Mouse (Mus musculus): Measurements from ENCODE around the gene Ebf1. TPM values are rescaled to one million over a fixed set of nuclear protein-coding genes. Genes with fewer than 3 reads are reported as not detected.
A peak's percentile ranks its signal among the peaks of the same experiment; 100 is the strongest.

The Ebf1 gene
- polyA plus RNA-seq, 1 experiment from 2014 or later, result 8.8 TPM

DNA sequence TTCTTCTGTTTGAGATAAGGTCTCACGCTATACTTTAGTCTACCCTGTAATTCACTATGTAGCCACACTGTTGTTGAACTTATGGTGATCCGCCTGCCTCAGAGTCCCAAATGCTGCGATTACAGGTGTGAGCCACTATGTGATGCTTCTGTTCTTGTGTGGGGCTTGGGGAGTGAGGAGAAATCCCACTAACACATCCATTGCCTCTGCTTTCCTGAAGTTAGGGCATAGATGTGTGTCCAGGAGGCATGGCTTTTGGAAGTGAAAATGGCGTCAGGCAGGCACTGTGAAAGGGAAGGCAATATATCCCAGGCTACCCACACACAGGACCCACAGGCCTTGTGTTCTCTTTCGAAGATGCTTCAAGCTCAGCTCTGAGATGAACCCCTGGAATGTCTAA lies 86.8 kb downstream of the Ebf1 start:
- H3K4me2 ChIP-seq (replicated peaks; ENCODE audit: low read depth, low read length), result no peak overlapping the region
- no peak overlapping the region for H3K4me3 ChIP-seq (ENCODE audit: low read depth, low read length)
- H3K36me3 ChIP-seq (ENCODE audit: insufficient read depth, low read length), result no peaks in the 10 kb centered on the region
- H3K4me1 ChIP-seq (ENCODE audit: insufficient read depth, low read depth, low read length), result no peaks in the 10 kb centered on the region
- no peak for DNase-seq (ENCODE audit: low spot score)
- no peaks in the 10 kb centered on the region for H3K27me3 ChIP-seq (replicated peaks; ENCODE audit: insufficient read depth, low read length)
- no peak for TF ChIP-seq CTCF (IDR thresholded peaks at IDR 0.05)
- no peak for TF ChIP-seq EP300 (IDR thresholded peaks at IDR 0.05)
- no peak for ATAC-seq
- no peak overlapping the region for H3K27ac ChIP-seq (ENCODE audit: low read length)
- no peaks in the 10 kb centered on the region for H3K9me3 ChIP-seq (ENCODE audit: low read length)
- 90% methylated on average over 5 of the region's 5 CpGs for WGBS
- H3K9ac ChIP-seq (replicated peaks; ENCODE audit: low read depth), result no peak overlapping the region

GRCm38 (mm10) chr11:44705811-44706210 lies 88.7 kb downstream of the Ebf1 start:
- ATAC-seq (no peak), DNase-seq (ENCODE audit: low spot score) (no peak)
- H3K27me3 ChIP-seq (replicated peaks; ENCODE audit: insufficient read depth, low read length), result no peaks in the 10 kb centered on the region
- no peaks in the 10 kb centered on the region for H3K36me3 ChIP-seq (ENCODE audit: insufficient read depth, low read length)
- no peak overlapping the region for H3K4me2 ChIP-seq (replicated peaks; ENCODE audit: low read depth, low read length)
- no peaks in the 10 kb centered on the region for H3K9me3 ChIP-seq (ENCODE audit: low read length)
- no peaks in the 10 kb centered on the region for H3K4me1 ChIP-seq (ENCODE audit: insufficient read depth, low read depth, low read length)
- TF ChIP-seq CTCF (IDR thresholded peaks at IDR 0.05) (no peak), EP300 (IDR thresholded peaks at IDR 0.05) (no peak)
- no peak overlapping the region for H3K4me3 ChIP-seq (ENCODE audit: low read depth, low read length)
- H3K27ac ChIP-seq (ENCODE audit: low read length), result no peak overlapping the region
- no peak overlapping the region for H3K9ac ChIP-seq (replicated peaks; ENCODE audit: low read depth)
- 73% methylated on average over 1 of the region's 1 CpGs for WGBS

- TF ChIP-seq CTCF (IDR thresholded peaks at IDR 0.05), result no peak
- no peak for TF ChIP-seq EP300 (IDR thresholded peaks at IDR 0.05)
- H3K27ac ChIP-seq (ENCODE audit: low read length), result no peak overlapping the region
- no peaks in the 10 kb centered on the region for H3K27me3 ChIP-seq (replicated peaks; ENCODE audit: insufficient read depth, low read length)
- H3K4me3 ChIP-seq (ENCODE audit: low read depth, low read length), result no peak overlapping the region
- ATAC-seq (no peak), DNase-seq (ENCODE audit: low spot score) (no peak)
- WGBS, result 68% methylated on average over 2 of the region's 2 CpGs
- H3K9ac ChIP-seq (replicated peaks; ENCODE audit: low read depth), result no peak overlapping the region
- no peaks in the 10 kb centered on the region for H3K36me3 ChIP-seq (ENCODE audit: insufficient read depth, low read length)
- no peaks in the 10 kb centered on the region for H3K4me1 ChIP-seq (ENCODE audit: insufficient read depth, low read depth, low read length)
- no peak overlapping the region for H3K4me2 ChIP-seq (replicated peaks; ENCODE audit: low read depth, low read length)
- H3K9me3 ChIP-seq (ENCODE audit: low read length), result no peaks in the 10 kb centered on the region
Measured at GRCm38 (mm10) chr11:44706386-44706785, 89.3 kb downstream of the Ebf1 start.

- Histone ChIP-seq H3K27me3 (replicated peaks; ENCODE audit: insufficient read depth, low read length) (no peaks in the 10 kb centered on the region), H3K4me1 (ENCODE audit: insufficient read depth, low read depth, low read length) (no peaks in the 10 kb centered on the region), H3K9ac (replicated peaks; ENCODE audit: low read depth) (no peak overlapping the region), H3K36me3 (ENCODE audit: insufficient read depth, low read length) (no peaks in the 10 kb centered on the region), H3K4me3 (ENCODE audit: low read depth, low read length) (no peak overlapping the region), H3K9me3 (ENCODE audit: low read length) (no peaks in the 10 kb centered on the region), H3K4me2 (replicated peaks; ENCODE audit: low read depth, low read length) (no peak overlapping the region), H3K27ac (ENCODE audit: low read length) (no peak overlapping the region)
- TF ChIP-seq CTCF (IDR thresholded peaks at IDR 0.05) (no peak), EP300 (IDR thresholded peaks at IDR 0.05) (no peak)
- DNase-seq (ENCODE audit: low spot score), result peak; percentile 14
- WGBS, result 14% methylated on average over 13 of the region's 13 CpGs
- ATAC-seq, result no peak
Measured at GRCm38 (mm10) chr11:44707381-44708289, 90.5 kb downstream of the Ebf1 start.

- no peaks in the 10 kb centered on the region for H3K9me3 ChIP-seq (ENCODE audit: low read length)
- no peak overlapping the region for H3K27ac ChIP-seq (ENCODE audit: low read length)
- H3K4me3 ChIP-seq (ENCODE audit: low read depth, low read length), result no peak overlapping the region
- H3K27me3 ChIP-seq (replicated peaks; ENCODE audit: insufficient read depth, low read length), result no peaks in the 10 kb centered on the region
- no peaks in the 10 kb centered on the region for H3K4me1 ChIP-seq (ENCODE audit: insufficient read depth, low read depth, low read length)
- no peak overlapping the region for H3K9ac ChIP-seq (replicated peaks; ENCODE audit: low read depth)
- H3K4me2 ChIP-seq (replicated peaks; ENCODE audit: low read depth, low read length), result no peak overlapping the region
- 52% methylated on average over 6 of the region's 6 CpGs for WGBS
- ATAC-seq, result no peak
- TF ChIP-seq CTCF (IDR thresholded peaks at IDR 0.05) (no peak), EP300 (IDR thresholded peaks at IDR 0.05) (no peak)
- DNase-seq (ENCODE audit: low spot score), result no peak
- no peaks in the 10 kb centered on the region for H3K36me3 ChIP-seq (ENCODE audit: insufficient read depth, low read length)
Measured at GRCm38 (mm10) chr11:44708290-44708685, 91.2 kb downstream of the Ebf1 start.

- no peaks in the 10 kb centered on the region for H3K4me1 ChIP-seq (ENCODE audit: insufficient read depth, low read depth, low read length)
- no peak overlapping the region for H3K4me2 ChIP-seq (replicated peaks; ENCODE audit: low read depth, low read length)
- H3K9me3 ChIP-seq (ENCODE audit: low read length), result no peaks in the 10 kb centered on the region
- ATAC-seq (no peak), DNase-seq (ENCODE audit: low spot score) (no peak)
- no peaks in the 10 kb centered on the region for H3K27me3 ChIP-seq (replicated peaks; ENCODE audit: insufficient read depth, low read length)
- H3K36me3 ChIP-seq (ENCODE audit: insufficient read depth, low read length), result no peaks in the 10 kb centered on the region
- H3K9ac ChIP-seq (replicated peaks; ENCODE audit: low read depth), result no peak overlapping the region
- no peak for TF ChIP-seq CTCF (IDR thresholded peaks at IDR 0.05)
- no peak for TF ChIP-seq EP300 (IDR thresholded peaks at IDR 0.05)
- H3K4me3 ChIP-seq (ENCODE audit: low read depth, low read length), result no peak overlapping the region
- H3K27ac ChIP-seq (ENCODE audit: low read length), result no peak overlapping the region
Measured at GRCm38 (mm10) chr11:44709073-44709618, 92.0 kb downstream of the Ebf1 start.
